ENCODE assay signal across 13 mouse cellular contexts in genomic region chr10:95280327-95280726, GRCm38 (mm10). TPM values are rescaled to one million over a fixed set of nuclear protein-coding genes. Genes with fewer than 3 reads are reported as not detected.
DNase-seq lines count a peak whose midpoint lies in the region; ATAC-seq lines count a peak whose summit lies in the region.
"Had no signal": no experiment of that assay in that cellular context is flagged by ENCODE, and none has a peak within 500 bp of the region (broad histone marks: within the 10 kb centered on the region; RNA-seq: fewer than 3 reads in every experiment).

No protein-coding gene starts in this region.

- no peaks in the 10 kb centered on the region for H3K27me3 ChIP-seq in kidney, embryonic 14.5 days (ENCODE audit: control insufficient read depth, insufficient read depth, low read length)
- H3K27me3 ChIP-seq in embryonic facial prominence, embryonic 10.5 days (replicated peaks; ENCODE audit: low read depth, poor library complexity, severe bottlenecking): no peaks in the 10 kb centered on the region
- no peaks in the 10 kb centered on the region for H3K27me3 ChIP-seq in intestine, embryonic 16.5 days (replicated peaks; ENCODE audit: control insufficient read depth, insufficient read depth, low read length)
- H3K27me3 ChIP-seq: heart, embryonic 13.5 days; lung, embryonic 15.5 days had no signal

- no peak overlapping the region for H3K9ac ChIP-seq in kidney, embryonic 14.5 days (ENCODE audit: low read depth, low read length)
- H3K9ac ChIP-seq in intestine, embryonic 16.5 days (ENCODE audit: low read depth, low read length): no peak overlapping the region
- H3K9ac ChIP-seq: heart, embryonic 13.5 days; lung, embryonic 15.5 days had no signal

- DNase-seq in adrenal gland, postnatal 25 days: peak; percentile 27
- DNase-seq in adrenal gland, adult 2 months: no peak
- peak; percentile 66 for DNase-seq in kidney, adult 18-20 months
- peak; percentile 80 to 86 for DNase-seq in cerebellum, adult 18-20 months
- DNase-seq in kidney, adult 9 months: peak; percentile 89
- DNase-seq in embryonic facial prominence, embryonic 10.5 days (ENCODE audit: low spot score): no peak
- DNase-seq: spleen, adult 18-20 months; thymus, adult 18-20 months had no signal

- 98% methylated on average over 3 of the region's 3 CpGs for WGBS in kidney, embryonic 14.5 days
- 95% methylated on average over 3 of the region's 3 CpGs for WGBS in embryonic facial prominence, embryonic 10.5 days
- WGBS in intestine, embryonic 16.5 days: 93% methylated on average over 3 of the region's 3 CpGs

- H3K4me3 ChIP-seq in kidney, embryonic 14.5 days (ENCODE audit: low read length): no peak overlapping the region
- H3K4me3 ChIP-seq in embryonic facial prominence, embryonic 10.5 days: no peak overlapping the region
- H3K4me3 ChIP-seq in intestine, embryonic 16.5 days (ENCODE audit: low read length): no peak overlapping the region
- H3K4me3 ChIP-seq: heart, embryonic 13.5 days; limb, embryonic 10.5 days; lung, embryonic 15.5 days had no signal

- H3K27ac ChIP-seq in kidney, embryonic 14.5 days (ENCODE audit: low read depth, low read length): no peak overlapping the region
- no peak overlapping the region for H3K27ac ChIP-seq in embryonic facial prominence, embryonic 10.5 days (replicated peaks)
- no peak overlapping the region for H3K27ac ChIP-seq in intestine, embryonic 16.5 days (ENCODE audit: low read length)
- H3K27ac ChIP-seq: heart, embryonic 13.5 days; limb, embryonic 10.5 days; lung, embryonic 15.5 days had no signal

- H3K9me3 ChIP-seq in kidney, embryonic 14.5 days (ENCODE audit: control insufficient read depth, low read length): no peaks in the 10 kb centered on the region
- no peaks in the 10 kb centered on the region for H3K9me3 ChIP-seq in embryonic facial prominence, embryonic 10.5 days
- no peaks in the 10 kb centered on the region for H3K9me3 ChIP-seq in intestine, embryonic 16.5 days (ENCODE audit: control insufficient read depth, low read length)
- H3K9me3 ChIP-seq: heart, embryonic 13.5 days; limb, embryonic 10.5 days; lung, embryonic 15.5 days had no signal

- ATAC-seq in kidney, embryonic 14.5 days (ENCODE audit: low FRiP score, low TSS enrichment): no peak
- no peak for ATAC-seq in intestine, embryonic 16.5 days

- no peaks in the 10 kb centered on the region for H3K4me1 ChIP-seq in kidney, embryonic 14.5 days (ENCODE audit: control insufficient read depth, insufficient read depth, low read length)
- H3K4me1 ChIP-seq in embryonic facial prominence, embryonic 10.5 days: peaks cover 9% of the 10 kb centered on the region; the same call in 1 of the 2 replicates
- no peaks in the 10 kb centered on the region for H3K4me1 ChIP-seq in intestine, embryonic 16.5 days (ENCODE audit: control insufficient read depth, insufficient read depth, low read length)
- H3K4me1 ChIP-seq: lung, embryonic 15.5 days had no signal

- no peak overlapping the region for H3K4me2 ChIP-seq in kidney, embryonic 14.5 days (replicated peaks; ENCODE audit: low read depth, low read length)
- H3K4me2 ChIP-seq in intestine, embryonic 16.5 days (ENCODE audit: low read depth, low read length): no peak overlapping the region
- H3K4me2 ChIP-seq: heart, embryonic 13.5 days; lung, embryonic 15.5 days had no signal

- H3K36me3 ChIP-seq in kidney, embryonic 14.5 days (ENCODE audit: control insufficient read depth, insufficient read depth, low read length): no peaks in the 10 kb centered on the region
- H3K36me3 ChIP-seq in embryonic facial prominence, embryonic 10.5 days (replicated peaks): no peaks in the 10 kb centered on the region
- H3K36me3 ChIP-seq in intestine, embryonic 16.5 days (ENCODE audit: control insufficient read depth, insufficient read depth, low read length): no peaks in the 10 kb centered on the region
- H3K36me3 ChIP-seq: heart, embryonic 13.5 days; limb, embryonic 10.5 days; lung, embryonic 15.5 days had no signal

RNA-seq across cellular contexts. Expression of gene Cradd, which starts 43.6 kb away (rescaled TPM):
- 15.2 and 19.1 TPM in 2 replicates for total RNA-seq in adrenal gland, postnatal 25 days (2021)
- total RNA-seq in adrenal gland, adult 2 months (2021): 10 to 100 TPM; 12.7 to 13.1 TPM
- polyA plus RNA-seq in adrenal gland, adult 2 months (2012; rRNA removed): 31.1 and 32.5 TPM in 2 replicates
- polyA plus RNA-seq in kidney, embryonic 14.5 days (2014; fragmentation: Nextera tagmentation; extraction: Ambion mirVana): 10.2 and 13.0 TPM in 2 replicates
- 12.3 and 13.5 TPM in 2 replicates for polyA plus RNA-seq in embryonic facial prominence, embryonic 10.5 days (2016; fragmentation: Nextera tagmentation; extraction: Ambion mirVana)
- polyA plus RNA-seq in intestine, embryonic 16.5 days (2015; fragmentation: Nextera tagmentation; extraction: Ambion mirVana): 11.6 and 11.8 TPM in 2 replicates

Comparison
In these comparisons a context has a peak if more than half of its experiments do, and no peak if none do; other contexts are left out.
1. DNase-seq: peak in adrenal gland, postnatal 25 days (single experiment), kidney, adult 18-20 months (single experiment), cerebellum, adult 18-20 months (2 of 2) and kidney, adult 9 months (single experiment); none in adrenal gland, adult 2 months (single experiment) and embryonic facial prominence, embryonic 10.5 days (single experiment).